Mouse (Mus musculus) lung, adult 2 months (tissue): ENCODE data around the gene Rps18.

Source experiments
- CTCF ChIP-seq: fragments of 200-500 bp; IDR thresholded peaks from 2 replicates; pipeline ENCODE4 v1.5.1; 2011; ENCODE audit warnings: mild to moderate bottlenecking, low read length, control low read depth; ENCODE audit not compliant: insufficient read depth
- POLR2A ChIP-seq: fragments of 200-500 bp; IDR thresholded peaks from 2 replicates; pipeline ENCODE4 v1.6.1; 2011; ENCODE audit warnings: low read depth, mild to moderate bottlenecking, control low read depth, low read length, borderline replicate concordance; ENCODE audit errors: extremely low read depth

DNA sequence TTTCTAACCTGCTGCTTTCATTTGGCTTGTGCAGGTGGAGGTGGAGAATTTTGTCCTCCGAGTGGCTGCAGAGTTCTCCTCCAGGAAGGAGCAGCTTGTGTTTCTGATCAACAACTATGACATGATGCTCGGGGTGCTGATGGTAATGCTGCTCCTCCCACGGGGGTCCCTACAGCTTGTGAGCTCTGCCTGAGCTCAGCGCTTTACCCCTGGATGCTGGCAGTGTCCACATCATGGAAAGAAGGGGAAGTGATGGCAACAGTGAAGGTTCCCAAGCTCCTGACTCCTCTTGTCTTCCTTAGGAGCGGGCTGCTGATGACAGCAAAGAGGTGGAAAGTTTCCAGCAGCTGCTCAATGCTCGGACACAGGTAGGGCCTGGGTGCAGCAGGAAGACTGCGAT is 7.1 kb upstream of the Rps18 start:
- TF ChIP-seq POLR2A, result no peak
- TF ChIP-seq CTCF, result no peak
